Mouse (Mus musculus): ENCODE results near the gene Hist1h1t.

GRCm38 (mm10) chr13:23682623-23682946 lies 13.0 kb upstream of the Hist1h1t start:
- no peak for TF ChIP-seq CTCF (IDR thresholded peaks at IDR 0.05; ENCODE audit: control insufficient read depth, insufficient read depth, low read length)
- TF ChIP-seq POLR2A (IDR thresholded peaks at IDR 0.05; ENCODE audit: borderline replicate concordance, control insufficient read depth, low read depth, low read length) = no peak
